Mouse (Mus musculus): ENCODE results near the gene Sarm1.

Sarm1 gene

DNA sequence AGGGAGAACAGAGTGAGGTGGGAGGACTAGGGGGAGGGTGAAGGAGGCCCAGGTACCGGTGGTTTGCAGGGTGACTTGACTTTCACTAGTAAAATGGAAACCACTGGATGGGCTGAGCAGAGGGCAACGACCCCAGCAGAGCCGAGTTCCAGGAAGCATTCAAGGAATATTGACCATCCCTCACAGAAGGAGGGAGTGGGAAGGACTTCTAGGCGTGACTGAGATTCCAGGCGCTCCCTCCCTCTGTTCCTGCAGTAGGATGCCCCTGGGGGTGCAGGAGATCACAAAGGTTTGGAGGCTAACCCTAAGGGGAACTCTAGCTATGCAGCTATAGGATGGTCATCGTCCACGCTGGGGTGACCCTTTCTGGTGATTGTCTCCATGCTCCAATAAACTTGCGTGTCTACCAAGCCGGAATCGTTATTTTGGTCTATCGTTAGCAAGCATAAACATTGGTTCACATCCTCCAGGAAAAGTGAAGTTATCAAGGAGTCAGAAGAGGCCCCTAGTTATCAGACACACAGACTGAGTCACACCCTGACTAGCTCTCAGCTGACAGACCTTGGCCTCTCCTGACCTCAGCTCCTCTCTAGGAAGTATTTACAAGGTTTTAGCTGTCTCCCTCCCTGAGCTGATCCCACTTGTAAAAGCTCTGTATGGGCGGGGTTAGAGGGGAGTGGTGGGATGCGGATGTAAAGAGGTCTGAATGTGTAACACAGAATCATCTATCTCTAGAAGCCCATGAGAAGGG lies 34.1 kb downstream of the Sarm1 start:
- DNase-seq: no peak

DNA sequence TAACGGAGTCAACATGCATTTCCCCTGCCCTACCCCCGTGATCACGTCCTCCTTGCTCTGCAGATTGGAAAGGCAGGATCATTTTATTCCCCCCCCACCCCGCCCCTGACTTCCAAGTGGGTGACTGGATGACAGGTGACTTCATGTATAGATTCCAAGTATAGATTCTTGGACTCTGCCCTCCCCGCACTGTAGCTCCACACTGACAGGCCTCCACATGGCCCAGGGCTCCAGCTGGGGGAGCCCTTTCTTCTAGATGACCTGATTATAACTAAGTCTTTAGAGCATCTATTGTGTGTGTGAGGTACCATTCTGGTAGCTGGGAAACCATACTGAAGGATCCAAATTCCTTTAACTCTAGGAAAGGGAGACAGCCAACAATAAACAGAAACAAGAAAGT lies 34.9 kb downstream of the Sarm1 start:
- DNase-seq: no peak

DNA sequence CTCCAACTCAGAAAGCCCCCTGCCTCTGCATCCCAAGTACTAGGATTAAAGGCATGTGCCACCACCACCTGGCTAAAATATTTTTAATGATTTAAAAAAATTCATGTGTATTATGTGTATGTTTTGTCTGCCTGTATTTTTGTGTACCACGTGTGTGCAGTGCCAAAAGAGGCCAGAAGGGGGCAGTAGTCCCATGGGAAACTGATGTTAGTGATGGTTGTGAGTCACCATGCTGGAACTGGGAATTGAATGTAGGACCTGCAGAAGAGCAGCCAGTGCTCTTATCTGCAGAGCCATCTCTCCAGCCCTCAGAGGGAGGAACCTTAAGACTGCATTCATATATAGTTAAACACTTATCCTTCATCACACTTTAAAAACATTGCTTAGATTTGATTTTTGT lies 35.7 kb downstream of the Sarm1 start:
- DNase-seq: no peak

DNA sequence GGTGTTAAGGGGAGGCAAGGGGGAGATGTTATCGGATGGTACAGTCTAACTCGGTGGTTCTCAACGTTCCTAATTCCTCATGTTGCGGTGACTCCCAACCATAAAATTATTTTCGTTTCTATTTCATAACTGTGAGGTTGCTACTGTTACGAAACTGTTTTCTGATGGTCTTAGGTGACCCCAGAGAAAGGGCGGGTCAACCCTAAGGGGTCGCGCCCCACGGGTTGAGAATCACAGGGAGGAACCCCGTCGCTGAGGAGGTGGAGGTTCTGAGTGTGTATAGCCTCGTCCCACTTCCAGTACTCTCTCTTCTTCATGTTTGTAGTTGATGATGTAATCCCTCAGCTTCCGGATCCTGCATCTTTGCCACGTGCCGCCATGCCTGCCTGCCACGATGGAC lies 38.8 kb downstream of the Sarm1 start:
- DNase-seq: no peak

DNA sequence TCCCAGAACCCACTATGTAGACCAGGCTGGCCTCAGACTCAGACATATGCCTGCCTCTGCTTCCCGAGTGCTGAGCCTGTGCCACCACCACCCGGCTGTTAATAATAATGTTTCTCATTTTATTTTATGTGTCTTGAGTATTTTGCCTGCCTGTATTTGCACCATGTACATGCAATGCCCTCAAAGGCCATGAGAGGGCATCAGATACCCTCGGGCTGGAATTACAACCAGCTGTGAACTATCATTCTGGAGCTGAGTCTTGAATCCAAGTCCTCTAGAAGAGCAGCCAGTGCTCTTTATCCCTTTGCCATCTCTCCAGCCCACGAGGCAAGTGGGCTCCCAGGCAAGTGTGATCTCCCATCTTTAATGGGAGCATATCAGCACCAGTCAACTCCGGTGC lies 42.2 kb downstream of the Sarm1 start:
- peak; percentile 33 for DNase-seq

DNA sequence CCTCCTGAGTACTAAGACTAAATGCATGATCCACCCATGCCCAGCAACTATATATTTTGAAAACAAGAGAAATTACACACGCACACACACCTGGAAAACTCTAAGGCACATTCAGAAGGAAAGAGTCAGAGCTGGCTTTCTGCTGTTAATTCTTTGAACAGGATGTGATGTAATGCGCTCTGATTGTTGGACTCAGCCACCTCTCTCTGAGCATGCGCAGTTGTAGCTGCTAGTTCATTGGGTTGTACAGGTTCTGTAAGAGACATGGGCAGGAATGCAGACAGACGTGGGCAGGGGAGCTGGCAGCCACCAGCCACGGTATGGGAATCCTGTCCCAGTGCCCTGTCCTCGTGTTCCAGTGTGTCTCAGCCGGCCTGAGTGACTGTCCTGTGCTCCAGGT lies 43.3 kb downstream of the Sarm1 start:
- no peak for DNase-seq

DNA sequence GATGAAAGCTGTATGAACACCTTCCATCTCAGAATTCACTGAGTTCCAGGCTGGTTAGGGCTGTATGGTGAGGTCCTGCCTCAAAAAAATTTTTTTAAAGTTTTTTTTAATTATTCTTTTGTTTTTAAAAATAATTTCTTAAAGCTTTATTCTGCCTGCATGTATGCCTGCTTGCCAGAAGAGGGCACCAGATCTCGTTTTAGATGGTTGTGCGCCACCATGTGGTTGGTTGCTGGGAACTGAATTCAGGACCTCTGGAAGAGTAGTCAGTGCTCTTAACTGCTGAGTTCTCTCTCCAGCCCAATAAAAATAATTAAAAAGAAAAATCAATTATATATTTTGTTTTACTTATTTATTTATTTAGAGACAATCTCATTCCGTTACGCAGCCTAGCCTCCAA lies 43.9 kb downstream of the Sarm1 start:
- DNase-seq: peak; percentile 40

DNA sequence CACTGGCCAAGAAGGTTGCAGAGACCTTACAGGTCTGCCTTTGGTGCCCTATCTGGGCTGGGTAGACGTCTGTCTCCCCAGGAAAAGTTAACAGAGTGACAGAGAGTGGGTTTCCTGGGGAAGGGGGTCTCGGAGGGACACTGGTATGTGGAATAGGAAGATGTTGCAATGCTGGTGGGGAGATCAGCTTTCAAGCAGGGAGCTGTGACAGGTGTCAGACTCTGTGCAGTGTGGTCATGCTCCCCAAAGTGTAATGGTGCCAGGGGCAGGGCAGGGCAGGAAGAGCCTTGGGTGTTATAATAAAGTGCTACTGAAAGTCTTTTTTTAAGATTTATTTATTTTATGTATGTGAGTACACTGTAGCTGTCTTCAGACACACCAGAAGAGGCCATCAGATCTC lies 47.2 kb downstream of the Sarm1 start:
- no peak for DNase-seq

DNA sequence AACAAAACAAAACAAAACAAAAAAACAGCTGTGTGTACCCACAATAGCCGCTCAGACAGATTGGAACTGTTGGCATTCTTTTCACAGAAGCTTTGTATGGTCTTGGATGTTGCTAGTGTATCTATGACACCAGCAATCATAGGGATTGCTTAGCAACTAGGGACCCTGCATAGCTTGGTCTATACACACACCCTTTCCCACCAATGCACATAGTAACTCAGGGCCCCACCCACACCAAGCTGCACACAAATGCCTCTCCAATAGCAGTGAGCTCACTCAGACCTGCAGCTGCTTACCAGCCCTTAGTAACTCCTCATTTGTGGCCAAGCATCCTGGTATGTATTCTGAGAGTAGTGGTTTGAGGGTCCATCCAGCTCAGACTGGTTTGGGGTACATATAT lies 49.3 kb downstream of the Sarm1 start:
- no peak for DNase-seq

DNA sequence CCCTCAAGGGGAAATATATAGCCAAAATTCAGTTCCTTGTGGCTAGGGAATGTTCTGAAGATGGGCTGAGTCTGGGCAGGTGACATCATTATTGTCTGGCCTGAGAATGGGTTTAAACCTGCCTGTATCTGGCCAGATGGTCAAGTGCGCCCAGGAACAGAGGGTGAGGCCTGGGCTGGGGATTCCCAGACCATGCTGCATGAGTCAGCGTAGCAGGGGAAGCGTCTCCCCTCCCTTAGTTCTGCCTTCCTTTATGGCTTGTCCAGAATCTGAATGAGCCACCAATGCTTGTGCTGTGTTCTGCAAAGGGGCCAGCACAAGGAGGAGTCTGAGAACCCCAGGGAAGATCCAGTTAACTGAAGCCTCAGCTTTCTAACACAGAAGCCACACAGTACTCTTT lies 50.4 kb downstream of the Sarm1 start:
- DNase-seq: no peak

DNA sequence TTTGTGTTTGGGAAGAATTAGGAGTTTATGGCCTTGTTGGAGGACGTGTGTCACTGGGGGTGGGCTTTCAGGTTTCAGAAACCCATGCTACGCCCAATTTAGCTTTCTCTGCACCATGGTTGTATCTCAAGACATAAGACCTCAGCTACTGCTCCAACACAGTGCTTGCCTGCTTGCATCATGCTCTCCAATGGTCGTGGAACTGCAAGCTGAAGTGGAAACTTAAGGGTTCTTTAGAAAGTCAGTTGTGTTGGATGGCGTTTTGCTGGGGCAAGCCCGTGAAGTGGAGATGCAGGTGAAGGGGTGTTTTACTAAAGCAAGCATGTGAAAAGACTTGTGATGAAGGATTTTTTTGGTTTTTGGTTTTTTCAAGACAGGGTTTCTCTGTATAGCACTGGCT lies 54.4 kb downstream of the Sarm1 start:
- no peak for DNase-seq

DNA sequence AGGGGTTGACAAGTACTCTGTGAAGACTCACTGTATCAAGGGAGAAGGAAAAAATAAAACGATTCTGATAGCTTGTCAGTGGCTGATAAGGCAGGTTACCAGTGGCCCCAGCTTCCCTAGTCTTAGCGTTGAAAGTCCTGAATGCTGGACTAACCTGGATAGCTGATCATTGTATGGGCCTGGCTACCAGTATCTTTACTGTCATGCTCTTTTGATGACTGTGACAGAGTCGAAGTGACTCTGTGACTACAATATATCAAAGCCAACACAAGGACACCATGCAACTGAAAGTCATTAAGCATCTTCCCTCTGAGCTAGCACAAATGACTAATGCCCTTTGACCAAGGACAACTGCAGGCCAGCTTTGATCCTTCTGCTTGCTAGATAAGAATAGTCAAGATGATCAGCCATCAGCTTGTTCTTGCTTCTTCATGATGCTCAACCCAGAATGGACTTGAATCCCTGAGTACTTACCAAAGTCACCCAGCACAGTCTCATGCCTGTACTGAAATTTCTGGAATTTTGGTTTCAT lies 59.1 kb downstream of the Sarm1 start:
- DNase-seq: no peak

DNA sequence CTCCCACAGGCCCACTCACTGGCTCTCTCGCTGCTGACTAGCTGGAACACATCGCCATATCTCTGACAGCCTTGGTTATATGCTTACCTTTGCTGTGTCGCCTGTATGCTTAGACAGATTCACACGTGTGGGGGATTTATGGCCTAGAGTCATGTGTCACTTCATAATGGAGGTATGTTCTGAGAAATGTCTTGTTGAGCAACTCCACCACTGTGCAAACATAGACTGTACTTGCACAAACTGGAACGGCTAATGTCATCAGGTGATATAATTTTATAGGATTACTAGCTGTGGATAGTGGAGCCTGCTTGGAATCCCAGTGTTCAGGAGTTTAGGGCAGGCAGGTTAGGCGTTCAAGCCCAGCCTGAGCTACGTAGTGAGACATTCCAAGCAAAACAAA lies 60.4 kb downstream of the Sarm1 start:
- DNase-seq: no peak

DNA sequence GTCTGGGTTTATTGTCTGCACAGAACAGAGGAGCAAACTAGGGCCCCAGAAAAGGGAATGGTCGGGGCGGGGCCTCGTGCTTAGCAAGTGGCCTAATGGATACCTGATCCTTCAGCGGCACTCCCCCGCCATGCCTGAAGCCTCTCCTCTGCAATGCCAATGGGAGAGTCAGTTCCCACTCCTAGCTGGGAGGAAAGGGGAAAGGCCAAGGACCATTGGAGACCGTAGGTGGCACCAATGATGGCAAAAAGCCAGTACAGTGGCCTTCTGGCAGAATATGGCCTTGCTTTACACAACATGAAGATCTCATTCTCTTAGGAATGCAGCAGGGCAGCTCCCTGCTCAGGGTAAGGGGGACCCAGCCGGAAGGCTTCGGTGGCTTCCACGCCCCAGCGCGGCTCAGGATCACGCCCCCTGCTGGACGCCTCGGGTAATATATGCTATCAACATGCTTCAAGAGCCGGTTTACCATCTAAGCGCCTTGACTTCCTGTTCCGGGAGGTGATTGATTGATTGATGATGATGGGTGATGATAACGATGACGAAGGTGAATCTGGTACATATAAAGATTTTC lies 61.7 kb downstream of the Sarm1 start:
- no peak for DNase-seq

DNA sequence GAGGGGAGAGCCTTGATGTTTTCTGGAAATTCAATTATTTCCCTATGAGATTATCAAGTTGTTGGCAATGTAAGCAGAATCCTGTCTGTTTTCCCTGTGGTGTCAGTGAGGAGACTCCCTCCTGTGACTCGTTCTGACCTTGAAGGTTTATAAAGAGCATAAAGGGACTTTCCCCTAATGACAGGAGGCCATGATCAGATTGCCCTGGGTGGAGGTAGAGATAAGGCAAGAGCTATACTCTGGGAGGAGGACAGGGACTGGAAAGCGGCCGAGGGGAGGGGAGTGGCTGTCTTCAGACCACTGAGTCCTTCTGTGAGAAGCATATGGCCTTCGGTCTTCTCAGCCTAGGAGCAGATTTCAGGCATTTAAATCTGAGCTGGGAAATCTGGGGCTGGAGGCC lies 63.5 kb downstream of the Sarm1 start:
- no peak for DNase-seq

DNA sequence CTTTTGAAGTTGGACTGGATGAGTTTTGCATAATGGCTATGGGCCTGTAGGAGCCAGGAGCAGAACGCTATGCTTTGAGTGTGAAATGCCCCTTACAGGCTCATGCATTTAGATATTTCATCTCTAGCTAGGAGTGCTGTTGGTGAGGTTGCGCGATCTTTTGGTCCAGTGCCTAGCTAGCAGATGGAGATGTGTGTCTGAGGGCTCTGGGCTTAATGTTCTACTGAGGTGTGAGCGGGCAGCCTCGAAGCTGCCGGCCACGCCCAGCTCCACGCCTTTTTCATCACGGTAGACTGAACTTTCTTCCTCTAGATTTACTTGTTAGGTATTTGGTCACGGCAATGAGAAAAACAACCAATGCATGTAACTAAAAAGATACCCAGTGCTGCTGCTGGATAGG lies 66.4 kb downstream of the Sarm1 start:
- DNase-seq: peak; percentile 75

DNA sequence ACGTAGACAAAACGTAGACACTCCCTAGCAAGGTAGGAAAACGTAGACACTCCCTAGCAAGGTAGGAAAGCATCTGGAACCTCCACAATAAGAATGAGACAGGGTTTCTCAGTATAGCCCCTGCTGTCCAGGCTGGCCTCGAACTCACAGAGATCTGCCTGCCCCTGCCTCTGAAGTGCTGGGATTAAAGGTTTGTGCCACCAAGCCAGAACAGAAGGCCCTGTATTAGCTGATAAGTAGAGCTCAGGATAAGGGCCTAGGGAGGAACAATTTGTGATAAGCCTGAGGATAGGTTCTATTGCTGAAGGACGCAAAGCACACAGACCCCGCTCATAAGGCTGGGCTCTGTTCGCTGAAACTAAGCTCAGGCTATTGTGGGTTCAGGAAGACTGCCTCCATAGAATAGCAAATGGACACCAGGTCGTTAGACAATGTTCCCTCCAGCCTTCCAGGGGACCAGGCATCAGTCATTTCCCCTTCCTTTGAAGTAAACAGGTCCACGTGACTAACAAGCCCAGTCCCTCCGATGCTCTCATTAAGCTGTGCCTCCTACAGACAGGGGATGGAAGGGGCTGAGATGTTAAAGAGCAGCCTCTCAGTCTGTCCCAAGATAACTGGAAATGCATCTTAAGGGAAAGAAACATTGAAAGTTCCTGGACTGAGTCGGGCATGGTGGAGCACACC lies 67.2 kb downstream of the Sarm1 start:
- DNase-seq: no peak

DNA sequence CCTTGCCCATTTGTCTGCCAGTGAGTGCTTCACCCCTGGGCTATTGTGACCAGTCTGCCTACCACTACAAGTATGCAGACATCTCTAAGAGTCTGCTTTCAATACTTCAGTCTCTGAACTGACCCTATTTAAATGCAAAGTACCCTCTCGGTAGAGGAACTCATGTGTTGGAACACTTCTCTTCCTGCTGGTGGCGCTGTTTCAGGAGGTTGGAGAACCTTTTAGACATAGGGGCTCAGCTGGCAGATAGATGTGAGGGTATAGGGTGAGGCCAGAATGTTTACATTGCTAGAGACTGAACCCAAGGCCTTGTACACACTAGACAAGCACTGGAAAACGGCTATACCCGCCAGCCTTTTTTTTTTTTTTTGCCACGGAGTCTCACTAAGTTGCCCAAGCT lies 69.2 kb downstream of the Sarm1 start:
- DNase-seq: no peak

DNA sequence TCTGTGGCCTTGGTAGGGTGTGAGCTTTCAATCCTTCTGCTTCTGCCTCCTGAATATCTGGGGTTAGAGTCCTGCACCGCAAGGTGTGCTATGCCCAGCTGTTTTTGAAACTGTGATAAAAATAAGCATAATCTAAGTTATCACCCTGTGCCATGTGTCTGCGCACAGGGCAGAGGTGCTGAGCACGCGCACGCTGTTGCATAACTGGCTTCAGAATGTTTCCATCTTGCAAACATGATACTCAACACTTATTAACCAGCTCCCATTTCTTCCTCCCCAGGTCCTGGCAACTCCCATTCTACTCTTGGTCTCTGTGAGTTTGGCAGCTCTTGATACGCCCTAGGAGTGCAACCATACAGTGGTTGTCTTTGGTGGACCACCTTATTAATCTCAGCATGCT lies 69.9 kb downstream of the Sarm1 start:
- DNase-seq: peak; percentile 65

DNA sequence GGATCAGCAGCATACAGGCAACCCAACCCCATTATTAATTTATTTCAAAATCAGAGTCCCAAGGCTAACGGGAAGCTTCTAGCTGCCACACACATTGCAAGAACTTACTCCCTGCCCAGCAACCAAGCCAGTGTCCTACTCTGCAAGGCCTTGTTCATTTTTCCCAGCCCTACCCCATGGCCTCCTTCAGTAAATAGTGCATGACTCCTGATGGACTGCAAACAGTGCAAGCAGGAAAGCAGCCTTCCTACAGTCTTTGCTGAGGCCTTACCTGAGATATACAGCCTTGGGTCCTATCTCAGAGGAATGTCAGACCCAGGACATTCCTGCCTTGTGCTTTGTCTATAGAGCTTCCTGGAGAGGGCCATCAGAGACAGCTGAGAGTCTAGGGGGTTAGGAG lies 72.0 kb downstream of the Sarm1 start:
- DNase-seq: no peak

DNA sequence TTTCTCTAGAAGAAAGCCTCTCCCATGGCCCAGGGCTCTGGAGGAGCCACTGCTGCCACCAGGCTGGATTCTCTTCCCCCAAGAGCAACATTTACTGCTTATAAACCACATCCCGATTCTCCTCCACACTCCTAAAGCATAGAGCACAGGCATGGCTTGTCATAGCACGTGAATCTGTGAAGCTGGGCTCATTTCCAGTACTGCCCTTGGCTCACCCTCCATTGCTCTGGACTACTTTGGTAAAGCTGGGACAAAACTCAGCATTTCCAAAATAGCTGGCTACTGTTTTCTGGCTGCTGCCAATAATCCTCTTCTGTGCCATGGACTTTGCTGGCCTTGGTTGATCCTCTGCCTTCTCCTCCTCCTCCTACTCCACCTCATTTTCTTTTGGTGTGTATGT lies 73.2 kb downstream of the Sarm1 start:
- peak; percentile 70 for DNase-seq
